Mouse (Mus musculus): ENCODE results near the gene Tmem219.
"Not testable (repeated sequence)": the region's sequence is repeated elsewhere in the genome, so short reads cannot be mapped to it uniquely, and the experiment has no call there.

Gene Tmem219

GRCm38 (mm10) chr7:126928384-126929037, 5.8 kb upstream of the Tmem219 start, which contains the start of gene Kctd13:
TSS of gene Kctd13 (plus strand) at chr7:126928879.
- peak; percentile 88; the same call in 1 of the 2 replicates for ATAC-seq (ENCODE audit: insufficient number of reproducible peaks, low FRiP score, low TSS enrichment)

DNA sequence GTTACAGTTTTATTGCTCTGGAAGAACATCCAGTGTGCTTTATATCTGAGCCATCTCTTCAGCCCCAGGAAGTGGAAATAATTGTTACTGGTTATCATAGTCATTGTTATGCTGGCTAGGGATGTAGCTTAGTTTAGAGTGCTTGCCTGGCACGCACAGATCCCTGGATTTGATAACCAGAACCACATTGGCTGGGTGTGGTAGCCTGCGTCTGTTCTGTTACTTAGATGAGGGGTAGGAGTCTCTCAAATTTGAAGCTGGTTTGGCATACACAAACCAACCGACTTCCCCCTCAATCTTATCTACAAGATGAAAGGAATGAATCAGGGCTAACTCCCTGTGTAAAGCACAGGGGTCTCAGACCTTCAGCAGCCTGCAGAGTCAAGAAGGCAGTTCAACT, 3.6 kb upstream of the Tmem219 start:
- no peak for ATAC-seq (ENCODE audit: insufficient number of reproducible peaks, low FRiP score, low TSS enrichment)

DNA sequence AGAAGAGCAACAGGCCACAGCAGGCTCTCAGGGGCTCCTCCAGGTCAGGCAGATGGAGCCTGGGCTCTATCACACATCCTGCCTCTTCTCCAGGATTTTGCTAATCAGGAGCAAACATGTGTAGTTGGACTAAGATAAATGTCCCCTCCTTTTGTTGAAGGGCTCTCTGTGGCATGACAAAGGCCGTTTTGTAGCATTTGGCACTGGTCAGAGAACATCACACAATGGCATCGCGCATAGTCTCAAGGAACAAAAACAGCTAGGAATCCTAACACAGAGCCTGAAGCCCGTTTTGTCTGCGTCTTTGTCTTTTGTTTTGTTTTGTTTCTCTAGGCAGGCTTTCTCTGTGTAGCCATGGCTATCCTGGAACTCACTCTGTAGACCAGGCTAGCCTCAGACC, 1.3 kb upstream of the Tmem219 start:
- no peak for ATAC-seq (ENCODE audit: insufficient number of reproducible peaks, low FRiP score, low TSS enrichment)

DNA sequence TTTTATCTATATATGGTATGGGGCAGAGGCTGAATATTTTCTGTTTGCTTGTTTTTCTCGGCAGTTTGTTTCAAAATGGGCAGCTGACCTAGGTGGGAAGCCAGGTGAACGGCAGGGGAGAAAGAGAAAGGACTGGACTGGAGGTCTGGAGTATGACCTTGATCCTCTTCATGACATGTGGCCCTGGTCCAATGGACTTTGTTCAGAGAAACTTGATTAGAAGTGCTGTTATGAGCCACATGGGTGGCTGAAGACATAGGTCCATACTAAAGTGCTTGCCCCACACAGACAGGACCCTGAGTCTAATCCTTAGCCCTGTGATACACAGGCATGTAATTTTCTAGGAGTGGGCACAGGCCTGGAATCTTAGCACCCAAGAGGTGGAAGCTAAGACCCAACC, 1.2 kb downstream of the Tmem219 start:
- no peak for ATAC-seq (ENCODE audit: insufficient number of reproducible peaks, low FRiP score, low TSS enrichment)

DNA sequence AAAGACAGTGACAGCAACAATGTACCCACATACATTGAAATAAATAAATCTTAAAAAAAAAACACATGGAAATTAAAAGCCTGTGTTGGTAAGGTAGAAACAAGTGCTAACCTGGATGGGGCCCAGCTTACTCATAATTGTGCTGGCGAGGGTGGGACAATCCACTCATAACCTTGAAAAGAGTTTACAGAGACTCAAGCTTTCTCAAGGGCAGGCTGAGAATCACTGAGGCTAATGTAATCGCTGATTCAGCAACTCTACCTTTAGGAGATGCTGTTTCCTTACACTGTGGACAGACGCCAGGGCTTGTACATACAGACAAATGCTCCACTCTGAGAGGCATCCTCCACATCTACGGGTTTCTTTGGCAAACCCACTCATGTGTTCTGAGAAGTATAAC, 2.7 kb downstream of the Tmem219 start:
- ATAC-seq (ENCODE audit: insufficient number of reproducible peaks, low FRiP score, low TSS enrichment) = no peak

GRCm38 (mm10) chr7:126918356-126918755, 4.4 kb downstream of the Tmem219 start:
- ATAC-seq (ENCODE audit: insufficient number of reproducible peaks, low FRiP score, low TSS enrichment) = not testable (repeated sequence)

GRCm38 (mm10) chr7:126914844-126915243, 7.9 kb downstream of the Tmem219 start:
- no peak for ATAC-seq (ENCODE audit: insufficient number of reproducible peaks, low FRiP score, low TSS enrichment)

DNA sequence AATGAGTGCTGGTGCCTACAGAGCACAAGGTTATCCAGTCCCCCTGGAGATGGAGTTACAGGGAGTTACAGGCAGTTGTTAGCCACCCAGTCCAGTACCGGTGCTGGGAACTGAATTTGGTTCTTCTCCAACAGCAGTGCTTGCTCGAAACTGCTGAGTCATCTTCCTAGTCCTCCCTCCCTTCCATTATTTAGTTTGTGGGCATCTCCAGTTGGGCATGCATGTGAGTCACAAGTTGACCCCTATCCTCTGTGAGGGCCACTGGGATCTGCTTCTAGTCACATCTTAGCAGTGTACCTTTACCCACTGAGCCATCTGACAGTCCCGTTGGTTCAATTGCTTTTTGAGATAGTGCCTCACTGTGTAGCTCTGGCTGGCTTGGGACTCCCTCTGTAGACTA, 17.1 kb downstream of the Tmem219 start:
- ATAC-seq (ENCODE audit: insufficient number of reproducible peaks, low FRiP score, low TSS enrichment) = no peak

GRCm38 (mm10) chr7:126899781-126900180, 22.9 kb downstream of the Tmem219 start:
- ATAC-seq (ENCODE audit: insufficient number of reproducible peaks, low FRiP score, low TSS enrichment) = not testable (repeated sequence)

GRCm38 (mm10) chr7:126898102-126898990, 24.4 kb downstream of the Tmem219 start:
- peak; percentile 91 for ATAC-seq (ENCODE audit: insufficient number of reproducible peaks, low FRiP score, low TSS enrichment)

GRCm38 (mm10) chr7:126897390-126898101, 25.2 kb downstream of the Tmem219 start:
- no peak for ATAC-seq (ENCODE audit: insufficient number of reproducible peaks, low FRiP score, low TSS enrichment)

DNA sequence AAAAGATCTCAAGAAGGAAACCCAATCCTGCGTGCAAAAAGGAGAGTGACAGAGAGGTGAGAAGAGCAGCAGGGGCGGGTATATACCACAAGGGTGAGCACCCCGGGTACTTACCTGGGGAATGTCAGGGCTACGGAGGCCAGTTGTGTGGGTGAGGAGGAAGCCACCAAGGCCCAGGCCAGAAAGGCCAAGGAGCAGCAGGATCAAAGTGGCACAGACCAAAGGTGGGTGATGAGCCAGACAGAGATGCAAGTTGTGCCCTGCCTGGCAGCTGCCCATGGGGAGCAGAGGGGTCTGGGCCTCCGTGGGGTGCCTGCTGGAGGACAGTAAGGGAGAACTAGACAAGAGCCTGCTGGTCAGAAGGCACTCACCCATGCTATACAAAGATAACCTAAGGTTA, 25.8 kb downstream of the Tmem219 start:
- ATAC-seq (ENCODE audit: insufficient number of reproducible peaks, low FRiP score, low TSS enrichment) = no peak

DNA sequence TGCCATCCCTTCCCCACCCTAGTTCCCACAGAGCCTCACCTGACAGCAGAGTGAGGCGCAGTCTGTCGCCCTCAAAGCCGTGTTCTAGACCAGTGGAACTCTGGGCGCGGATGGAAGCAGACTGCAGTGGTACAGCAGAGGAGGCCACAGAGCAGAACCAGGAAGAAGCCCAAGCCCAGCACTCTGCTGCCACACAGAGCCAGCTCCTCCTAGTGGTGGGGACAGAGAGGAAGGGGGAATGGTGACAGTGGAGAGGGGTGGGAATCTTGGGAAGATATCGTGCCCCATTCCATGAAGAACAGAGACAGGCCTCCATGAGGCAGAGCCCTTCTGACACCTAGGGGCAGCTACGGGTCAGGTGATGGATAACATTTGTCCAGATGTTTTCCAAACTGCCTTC, 33.9 kb downstream of the Tmem219 start:
- no peak for ATAC-seq (ENCODE audit: insufficient number of reproducible peaks, low FRiP score, low TSS enrichment)

DNA sequence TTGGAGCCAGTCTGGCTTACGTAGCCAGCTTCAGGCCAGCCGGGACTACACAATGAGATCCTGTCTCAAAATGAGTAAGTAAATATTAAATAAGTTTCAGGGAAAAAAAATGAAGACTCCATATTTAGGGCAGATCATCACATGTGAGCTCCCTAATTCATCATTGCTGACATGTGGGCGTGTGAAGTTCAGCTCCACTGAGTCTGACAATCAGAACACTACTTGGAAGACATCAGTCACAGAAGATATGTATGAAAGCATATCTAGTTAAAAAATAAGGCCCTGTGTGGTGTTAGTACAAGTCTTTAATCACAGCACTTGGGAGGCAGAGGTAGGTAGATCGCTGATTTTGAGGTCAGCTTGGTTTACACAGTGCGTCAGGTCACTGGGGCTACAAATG, 35.4 kb downstream of the Tmem219 start:
- ATAC-seq (ENCODE audit: insufficient number of reproducible peaks, low FRiP score, low TSS enrichment) = no peak

GRCm38 (mm10) chr7:126884286-126885164, 38.2 kb downstream of the Tmem219 start, which contains the start of gene Taok2:
TSS of gene Taok2 (minus strand) at chr7:126884703.
- peak; percentile 91 for ATAC-seq (ENCODE audit: insufficient number of reproducible peaks, low FRiP score, low TSS enrichment)

DNA sequence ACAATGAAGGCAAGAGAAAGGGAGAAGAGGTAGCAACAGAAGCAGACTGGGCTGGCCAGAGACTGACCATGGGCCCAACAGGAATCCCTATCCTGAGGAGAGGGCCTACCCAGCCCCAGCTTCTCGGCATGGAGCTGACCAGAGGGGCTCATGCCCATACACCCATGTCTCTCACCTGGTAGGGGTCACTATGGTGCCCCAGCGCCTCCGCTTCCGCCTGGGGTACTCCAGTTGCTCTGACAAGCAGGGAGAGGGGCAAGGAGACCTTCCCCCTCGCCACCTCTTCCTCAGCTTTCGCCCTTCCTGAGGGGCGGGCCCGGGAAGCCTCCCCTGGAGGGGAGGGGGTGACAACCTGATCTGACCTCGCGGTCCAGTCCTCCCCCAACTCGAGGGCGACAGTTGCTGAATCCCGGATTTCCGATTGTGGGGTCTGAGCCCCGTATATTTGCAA, 39.0 kb downstream of the Tmem219 start:
- no peak for ATAC-seq (ENCODE audit: insufficient number of reproducible peaks, low FRiP score, low TSS enrichment)

- no peak for ATAC-seq (ENCODE audit: insufficient number of reproducible peaks, low FRiP score, low TSS enrichment)
These were observed 41.7 kb downstream of the Tmem219 start for GRCm38 (mm10) chr7:126881040-126881439.

DNA sequence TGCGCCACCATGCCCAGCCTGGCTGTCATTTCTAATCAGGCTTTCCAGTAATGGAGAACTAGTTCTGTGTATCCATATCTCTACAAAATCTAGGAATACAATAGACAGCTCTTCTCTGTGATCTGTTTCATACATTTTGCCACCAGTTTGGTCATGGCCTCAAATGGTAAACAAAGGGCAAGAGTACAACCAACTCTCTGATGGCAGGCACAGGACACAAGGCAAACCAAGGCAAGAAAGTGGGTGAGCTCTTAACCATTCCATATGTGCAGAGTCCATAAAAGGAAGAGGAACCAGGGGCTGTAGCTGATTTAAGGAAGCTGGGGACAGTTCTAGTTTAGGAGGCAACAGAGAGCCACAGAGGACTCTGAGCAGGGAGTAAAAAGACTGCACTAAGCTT, 45.5 kb downstream of the Tmem219 start:
- no peak for ATAC-seq (ENCODE audit: insufficient number of reproducible peaks, low FRiP score, low TSS enrichment)

- no peak for ATAC-seq (ENCODE audit: insufficient number of reproducible peaks, low FRiP score, low TSS enrichment)
These were observed 52.2 kb downstream of the Tmem219 start for GRCm38 (mm10) chr7:126870520-126870891.

All from cerebellum, adult (tissue).